Mouse (Mus musculus) heart, postnatal 0 days (tissue): Measurements from ENCODE around the gene Fastkd2. TPM values are rescaled to one million over a fixed set of nuclear protein-coding genes. Genes with fewer than 3 reads are reported as not detected.
A peak's percentile ranks its signal among the peaks of the same experiment; 100 is the strongest.

Experiments used
- ATAC-seq: fragments of 200-750 bp; cut with Nextera tagmentation; 2 replicates; pipeline ENCODE4 v1.8.0; 2017; ENCODE audit warnings: low read depth, moderate number of reproducible peaks, moderate library complexity; ENCODE audit not compliant: insufficient read depth
- DNase-seq: peaks from one replicate; pipeline ENCODE4 v3.0.0-alpha.2; 2016; ENCODE audit warnings: low spot score
- H3K27ac ChIP-seq: fragments of 300-500 bp; sonication (generic); 2 replicates; pipeline ENCODE4 v1.5.1; 2014; ENCODE audit warnings: low read depth, mild to moderate bottlenecking
- H3K27me3 ChIP-seq: fragments of 300-500 bp; sonication (generic); 2 replicates; pipeline ENCODE4 v1.6.1; 2014; ENCODE audit warnings: low read length, mixed read lengths; ENCODE audit not compliant: control insufficient read depth, insufficient read depth
- H3K36me3 ChIP-seq: fragments of 300-500 bp; sonication (generic); replicated peaks from 2 replicates; pipeline ENCODE4 v1.6.1; 2014; ENCODE audit warnings: low read length, mixed read lengths; ENCODE audit not compliant: control insufficient read depth, insufficient read depth
- H3K4me1 ChIP-seq: fragments of 300-500 bp; sonication (generic); 2 replicates; pipeline ENCODE4 v1.6.1; 2014; ENCODE audit warnings: antibody characterized with exemption; ENCODE audit not compliant: control insufficient read depth, insufficient read depth
- H3K4me2 ChIP-seq: fragments of 300-500 bp; sonication (generic); 2 replicates; pipeline ENCODE4 v1.6.1; 2014; ENCODE audit warnings: low read depth, mild to moderate bottlenecking, low read length, moderate library complexity
- H3K4me3 ChIP-seq: fragments of 300-500 bp; sonication (generic); 2 replicates; pipeline ENCODE4 v1.5.1; 2014; ENCODE audit warnings: low read depth, low read length
- H3K9ac ChIP-seq: fragments of 300-500 bp; sonication (generic); replicated peaks from 2 replicates; pipeline ENCODE4 v1.6.1; 2014; ENCODE audit warnings: low read depth, low read length, mixed read lengths
- H3K9me3 ChIP-seq: fragments of 300-500 bp; sonication (generic); replicated peaks from 2 replicates; pipeline ENCODE4 v1.6.1; 2016; ENCODE audit warnings: low read length; ENCODE audit not compliant: control insufficient read depth
- CTCF ChIP-seq: IDR thresholded peaks from 2 replicates; pipeline ENCODE4 v1.5.1; 2016; ENCODE audit warnings: antibody characterized with exemption, control low read depth, low read depth
- EP300 ChIP-seq: IDR thresholded peaks from 2 replicates; pipeline ENCODE4 v1.6.1; 2016; ENCODE audit warnings: antibody characterized with exemption, low read depth
- WGBS: fragments of 180-500 bp; shearing (Covaris S2); extraction: QIAGEN DNeasy Blood & Tissue Kit; methylation state at CpG from one replicate; pipeline ENCODE4 v1.1.7; 2014; 5-methylcytosine and 5-hydroxymethylcytosine counted together
- polyA plus RNA-seq: library from polyadenylated mRNA; unstranded; fragments of >200 nt; fragmentation: Nextera tagmentation; extraction: Ambion mirVana; gene quantifications from 2 replicates; pipeline ENCODE4 v1.2.1, GENCODE M21; 2015
- total RNA-seq: library from RNA; depleted of rRNA; stranded (reverse); fragments of >200 nt; gene quantifications from 2 replicates; pipeline ENCODE4 v1.2.3, GENCODE M21; 2014; ENCODE audit warnings: low replicate concordance; rRNA removed

Gene Fastkd2
- total and polyA plus RNA-seq, 2 experiments from 2014 or later: 36.8 to 46.1 TPM

DNA sequence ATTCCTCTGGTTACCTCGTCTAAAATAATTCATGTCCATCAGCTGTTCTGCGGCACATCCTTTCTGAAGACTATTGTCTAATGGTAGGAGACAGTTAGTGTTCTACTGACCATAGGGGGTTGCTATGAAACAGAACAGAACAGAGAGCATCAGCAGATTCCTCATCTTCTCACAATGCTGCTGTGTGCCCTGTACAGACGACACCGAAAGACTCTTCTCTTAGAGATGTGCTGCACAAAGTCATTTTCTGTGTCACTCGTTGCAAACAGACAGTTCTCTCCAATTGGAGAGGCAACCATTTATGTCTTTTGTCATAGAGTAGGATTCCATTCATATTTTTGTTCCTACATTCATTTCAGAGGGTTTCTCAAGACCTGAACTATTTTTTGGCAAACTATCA, 38.8 kb downstream of the Fastkd2 start, which contains the start of gene 4933402D24Rik:
4933402D24Rik (minus strand) TSS at position 101 of the 400 bp plus-strand sequence.
- 79% methylated on average over 5 of the region's 5 CpGs for WGBS
- no peaks in the 10 kb centered on the region for H3K27me3 ChIP-seq

GRCm38 (mm10) chr1:63770309-63770708, 39.9 kb downstream of the Fastkd2 start:
- no peaks in the 10 kb centered on the region for H3K36me3 ChIP-seq
- H3K27me3 ChIP-seq: no peaks in the 10 kb centered on the region
- no peaks in the 10 kb centered on the region for H3K4me1 ChIP-seq
- H3K4me3 ChIP-seq: no peak overlapping the region
- H3K9me3 ChIP-seq: no peaks in the 10 kb centered on the region
- TF ChIP-seq CTCF (no peak), EP300 (no peak)
- H3K4me2 ChIP-seq: no peak overlapping the region
- no peak for DNase-seq
- H3K9ac ChIP-seq: no peak overlapping the region
- no peak overlapping the region for H3K27ac ChIP-seq
- ATAC-seq: no peak
- WGBS: 78% methylated on average over 7 of the region's 7 CpGs

More for the DNA sequence above, 38.8 kb downstream of the Fastkd2 start, which contains the start of gene 4933402D24Rik:
- no peak within 1 kb of the TSS for H3K27ac ChIP-seq
- ATAC-seq: no peak
- TF ChIP-seq EP300: no peak
- TF ChIP-seq CTCF: no peak
- H3K9me3 ChIP-seq: no peaks in the 10 kb centered on the region
- no peak within 1 kb of the TSS for H3K4me3 ChIP-seq
- no peaks in the 10 kb centered on the region for H3K36me3 ChIP-seq
- no peaks in the 10 kb centered on the region for H3K4me1 ChIP-seq
- no peak within 1 kb of the TSS for H3K9ac ChIP-seq
- DNase-seq: no peak
- H3K4me2 ChIP-seq: no peak within 1 kb of the TSS

- H3K27me3 ChIP-seq: no peaks in the 10 kb centered on the region
- H3K4me3 ChIP-seq: no peak overlapping the region
- TF ChIP-seq CTCF: peak; percentile 3; the same call in 1 of the 2 replicates
- TF ChIP-seq EP300: no peak
- H3K27ac ChIP-seq: no peak overlapping the region
- no peaks in the 10 kb centered on the region for H3K9me3 ChIP-seq
- ATAC-seq (no peak), DNase-seq (no peak)
- 27% methylated on average over 1 of the region's 1 CpGs for WGBS
- H3K4me2 ChIP-seq: no peak overlapping the region
- no peak overlapping the region for H3K9ac ChIP-seq
- H3K36me3 ChIP-seq: no peaks in the 10 kb centered on the region
- no peaks in the 10 kb centered on the region for H3K4me1 ChIP-seq
Observed at GRCm38 (mm10) chr1:63776396-63776795, 46.0 kb downstream of the Fastkd2 start.

DNA sequence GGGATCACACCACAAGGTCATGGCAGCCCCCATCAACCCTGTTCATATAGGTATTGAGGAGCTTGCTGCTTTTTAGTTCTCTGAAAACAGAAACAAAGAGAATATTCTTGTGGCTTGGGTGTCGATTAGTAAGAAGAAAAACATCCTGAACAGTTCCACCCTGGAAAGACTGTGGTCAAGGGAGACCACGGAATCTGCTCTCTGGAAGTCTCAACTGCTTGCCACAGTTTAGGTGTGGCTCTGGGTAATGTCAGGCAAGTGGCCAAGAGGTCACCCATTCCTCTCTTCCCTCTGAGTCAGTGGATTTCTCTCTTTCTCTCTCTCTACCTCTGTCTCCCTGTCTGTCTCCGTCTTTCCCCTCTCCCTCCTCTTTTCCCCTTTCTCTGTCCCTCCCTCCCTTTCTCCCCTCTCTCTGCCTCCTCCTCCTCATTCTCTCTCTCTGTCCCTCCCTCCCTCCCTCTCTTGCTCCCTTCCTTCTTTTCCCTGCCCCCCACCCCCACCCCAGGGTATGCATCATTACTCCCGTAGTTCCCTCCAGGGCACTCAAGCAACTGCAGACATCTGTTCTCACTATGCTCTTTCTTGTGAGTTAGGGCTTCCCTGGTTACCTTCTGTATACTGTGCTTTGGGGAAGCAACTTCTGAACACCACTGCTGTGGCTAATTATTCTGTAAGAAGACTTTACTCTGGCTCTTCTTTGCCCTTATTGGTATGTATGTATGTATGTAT, 46.7 kb downstream of the Fastkd2 start:
- DNase-seq (no peak), ATAC-seq (no peak)
- Histone ChIP-seq H3K4me1 (no peaks in the 10 kb centered on the region), H3K9ac (no peak overlapping the region), H3K27ac (no peak overlapping the region), H3K4me3 (no peak overlapping the region), H3K36me3 (no peaks in the 10 kb centered on the region), H3K4me2 (no peak overlapping the region), H3K9me3 (no peaks in the 10 kb centered on the region), H3K27me3 (no peaks in the 10 kb centered on the region)
- 33% methylated on average over 4 of the region's 4 CpGs for WGBS
- TF ChIP-seq CTCF (no peak), EP300 (no peak)

GRCm38 (mm10) chr1:63794326-63794725, 63.9 kb downstream of the Fastkd2 start:
- Histone ChIP-seq H3K4me3 (no peak overlapping the region), H3K9ac (no peak overlapping the region), H3K4me2 (no peak overlapping the region), H3K27me3 (no peaks in the 10 kb centered on the region), H3K4me1 (no peaks in the 10 kb centered on the region), H3K9me3 (no peaks in the 10 kb centered on the region), H3K36me3 (no peaks in the 10 kb centered on the region), H3K27ac (no peak overlapping the region)
- no peak for TF ChIP-seq EP300
- TF ChIP-seq CTCF: no peak
- DNase-seq (no peak), ATAC-seq (no peak)

Other genes starting within 250 kb of the Fastkd2 start
- not detected in 2 replicates for gene Gm39653, start 114.6 kb upstream of the Fastkd2 start, total RNA-seq
- gene Gm39653, start 114.6 kb upstream of the Fastkd2 start, polyA plus RNA-seq: not detected in 2 replicates
- not detected in 2 replicates for gene Dytn, start 43.7 kb upstream of the Fastkd2 start, total RNA-seq
- gene Dytn, start 43.7 kb upstream of the Fastkd2 start, polyA plus RNA-seq: not detected in 2 replicates
- not detected in 2 replicates for gene Mdh1b, start 296 bp upstream of the Fastkd2 start, total RNA-seq
- not detected in 2 replicates for gene Mdh1b, start 296 bp upstream of the Fastkd2 start, polyA plus RNA-seq
- gene 4933402D24Rik, start 38.7 kb downstream of the Fastkd2 start, total RNA-seq: not detected in 2 replicates
- 0.08 TPM in 1 of 2 replicates, not detected in the other for gene 4933402D24Rik, start 38.7 kb downstream of the Fastkd2 start, polyA plus RNA-seq